Mouse (Mus musculus): Measurements from ENCODE around the gene Kctd2. TPM values are rescaled to one million over a fixed set of nuclear protein-coding genes. Genes with fewer than 3 reads are reported as not detected.

Gene Kctd2
- polyA plus RNA-seq, 1 experiment = 69.1 TPM

GRCm38 (mm10) chr11:115446906-115447305 is 27.0 kb downstream of the Kctd2 start:
- Histone ChIP-seq H3K27ac (ENCODE audit: control insufficient read depth, insufficient read depth, low read length) (no peak overlapping the region), H3K27me3 (ENCODE audit: control insufficient read depth, insufficient read depth, low read length) (no peaks in the 10 kb centered on the region), H3K4me1 (replicated peaks; ENCODE audit: control insufficient read depth, insufficient read depth, low read length) (peaks cover 44% of the 10 kb centered on the region)

GRCm38 (mm10) chr11:115447321-115447885 is 27.5 kb downstream of the Kctd2 start:
- no peak for DNase-seq

More at GRCm38 (mm10) chr11:115446906-115447305, 27.0 kb downstream of the Kctd2 start:
- H3K4me3 ChIP-seq (ENCODE audit: control insufficient read depth, insufficient read depth, low read length) = no peak overlapping the region
- DNase-seq = no peak
- 94% methylated on average over 3 of the region's 3 CpGs for WGBS
- no peak for TF ChIP-seq CTCF (IDR thresholded peaks at IDR 0.05; ENCODE audit: borderline replicate concordance, control insufficient read depth, extremely low read depth, insufficient read depth, low read length, poor library complexity)
- no peak for TF ChIP-seq POLR2A (IDR thresholded peaks at IDR 0.05; ENCODE audit: control insufficient read depth, extremely low read depth, insufficient read depth, low read length, poor library complexity)
- H3K36me3 ChIP-seq (ENCODE audit: control insufficient read depth, insufficient read depth, low read length) = no peaks in the 10 kb centered on the region

GRCm38 (mm10) chr11:115448075-115448474 is 28.1 kb downstream of the Kctd2 start:
- peaks cover 48% of the 10 kb centered on the region for H3K4me1 ChIP-seq (replicated peaks; ENCODE audit: control insufficient read depth, insufficient read depth, low read length)
- DNase-seq = no peak
- H3K4me3 ChIP-seq (ENCODE audit: control insufficient read depth, insufficient read depth, low read length) = no peak overlapping the region
- TF ChIP-seq CTCF (IDR thresholded peaks at IDR 0.05; ENCODE audit: borderline replicate concordance, control insufficient read depth, extremely low read depth, insufficient read depth, low read length, poor library complexity) (no peak), POLR2A (IDR thresholded peaks at IDR 0.05; ENCODE audit: control insufficient read depth, extremely low read depth, insufficient read depth, low read length, poor library complexity) (no peak)
- no peaks in the 10 kb centered on the region for H3K27me3 ChIP-seq (ENCODE audit: control insufficient read depth, insufficient read depth, low read length)
- H3K36me3 ChIP-seq (ENCODE audit: control insufficient read depth, insufficient read depth, low read length) = no peaks in the 10 kb centered on the region
- WGBS = 96% methylated on average over 16 of the region's 16 CpGs
- H3K27ac ChIP-seq (ENCODE audit: control insufficient read depth, insufficient read depth, low read length) = no peak overlapping the region

More at GRCm38 (mm10) chr11:115447321-115447885, 27.5 kb downstream of the Kctd2 start:
- WGBS = 96% methylated on average over 11 of the region's 11 CpGs
- no peak for TF ChIP-seq POLR2A (IDR thresholded peaks at IDR 0.05; ENCODE audit: control insufficient read depth, extremely low read depth, insufficient read depth, low read length, poor library complexity)
- TF ChIP-seq CTCF (IDR thresholded peaks at IDR 0.05; ENCODE audit: borderline replicate concordance, control insufficient read depth, extremely low read depth, insufficient read depth, low read length, poor library complexity) = no peak
- no peak overlapping the region for H3K4me3 ChIP-seq (ENCODE audit: control insufficient read depth, insufficient read depth, low read length)
- H3K27ac ChIP-seq (ENCODE audit: control insufficient read depth, insufficient read depth, low read length) = no peak overlapping the region
- peaks cover 46% of the 10 kb centered on the region for H3K4me1 ChIP-seq (replicated peaks; ENCODE audit: control insufficient read depth, insufficient read depth, low read length)
- H3K27me3 ChIP-seq (ENCODE audit: control insufficient read depth, insufficient read depth, low read length) = no peaks in the 10 kb centered on the region
- no peaks in the 10 kb centered on the region for H3K36me3 ChIP-seq (ENCODE audit: control insufficient read depth, insufficient read depth, low read length)

GRCm38 (mm10) chr11:115448998-115449397 is 29.1 kb downstream of the Kctd2 start:
- no peaks in the 10 kb centered on the region for H3K36me3 ChIP-seq (ENCODE audit: control insufficient read depth, insufficient read depth, low read length)
- H3K4me3 ChIP-seq (ENCODE audit: control insufficient read depth, insufficient read depth, low read length) = no peak overlapping the region
- DNase-seq = no peak
- 95% methylated on average over 7 of the region's 7 CpGs for WGBS
- TF ChIP-seq CTCF (IDR thresholded peaks at IDR 0.05; ENCODE audit: borderline replicate concordance, control insufficient read depth, extremely low read depth, insufficient read depth, low read length, poor library complexity) (no peak), POLR2A (IDR thresholded peaks at IDR 0.05; ENCODE audit: control insufficient read depth, extremely low read depth, insufficient read depth, low read length, poor library complexity) (no peak)
- no peak overlapping the region for H3K27ac ChIP-seq (ENCODE audit: control insufficient read depth, insufficient read depth, low read length)
- H3K27me3 ChIP-seq (ENCODE audit: control insufficient read depth, insufficient read depth, low read length) = no peaks in the 10 kb centered on the region
- peaks cover 56% of the 10 kb centered on the region for H3K4me1 ChIP-seq (replicated peaks; ENCODE audit: control insufficient read depth, insufficient read depth, low read length)

- no peak overlapping the region for H3K27ac ChIP-seq (ENCODE audit: control insufficient read depth, insufficient read depth, low read length)
- TF ChIP-seq CTCF (IDR thresholded peaks at IDR 0.05; ENCODE audit: borderline replicate concordance, control insufficient read depth, extremely low read depth, insufficient read depth, low read length, poor library complexity) (no peak), POLR2A (IDR thresholded peaks at IDR 0.05; ENCODE audit: control insufficient read depth, extremely low read depth, insufficient read depth, low read length, poor library complexity) (no peak)
- H3K4me3 ChIP-seq (ENCODE audit: control insufficient read depth, insufficient read depth, low read length) = no peak overlapping the region
- H3K4me1 ChIP-seq (replicated peaks; ENCODE audit: control insufficient read depth, insufficient read depth, low read length) = peaks cover 55% of the 10 kb centered on the region
- H3K27me3 ChIP-seq (ENCODE audit: control insufficient read depth, insufficient read depth, low read length) = no peaks in the 10 kb centered on the region
- 98% methylated on average over 7 of the region's 7 CpGs for WGBS
- no peaks in the 10 kb centered on the region for H3K36me3 ChIP-seq (ENCODE audit: control insufficient read depth, insufficient read depth, low read length)
- no peak for DNase-seq
These were observed 30.2 kb downstream of the Kctd2 start for GRCm38 (mm10) chr11:115450176-115450575.

GRCm38 (mm10) chr11:115451781-115452241 is 31.9 kb downstream of the Kctd2 start:
- H3K4me3 ChIP-seq (ENCODE audit: control insufficient read depth, insufficient read depth, low read length) = no peak overlapping the region
- no peaks in the 10 kb centered on the region for H3K36me3 ChIP-seq (ENCODE audit: control insufficient read depth, insufficient read depth, low read length)
- H3K27me3 ChIP-seq (ENCODE audit: control insufficient read depth, insufficient read depth, low read length) = no peaks in the 10 kb centered on the region
- 4% methylated on average over 8 of the region's 8 CpGs for WGBS
- DNase-seq = peak; percentile 86
- TF ChIP-seq POLR2A (IDR thresholded peaks at IDR 0.05; ENCODE audit: control insufficient read depth, extremely low read depth, insufficient read depth, low read length, poor library complexity) = 0 out of 2 replicates have a peak, but pooled peaks have one; percentile 26
- no peak for TF ChIP-seq CTCF (IDR thresholded peaks at IDR 0.05; ENCODE audit: borderline replicate concordance, control insufficient read depth, extremely low read depth, insufficient read depth, low read length, poor library complexity)
- peak overlapping the region; percentile 99 for H3K27ac ChIP-seq (ENCODE audit: control insufficient read depth, insufficient read depth, low read length)
- peaks cover 47% of the 10 kb centered on the region for H3K4me1 ChIP-seq (replicated peaks; ENCODE audit: control insufficient read depth, insufficient read depth, low read length)
